Mouse (Mus musculus) stomach, embryonic 14.5 days (tissue): ENCODE data around the gene Zfp423. TPM values are rescaled to one million over a fixed set of nuclear protein-coding genes. Genes with fewer than 3 reads are reported as not detected.

Source experiments
- ATAC-seq: fragments of 200-750 bp; cut with Nextera tagmentation; 2 replicates; pipeline ENCODE4 v1.8.0; 2017; ENCODE audit warnings: low read depth, moderate TSS enrichment; ENCODE audit not compliant: insufficient number of reproducible peaks, insufficient read depth, low FRiP score
- H3K27ac ChIP-seq: fragments of 300-500 bp; sonication (generic); 2 replicates; pipeline ENCODE4 v1.5.1; 2014; ENCODE audit warnings: mild to moderate bottlenecking, low read length, moderate library complexity, mixed read lengths
- H3K27me3 ChIP-seq: fragments of 300-500 bp; sonication (generic); 2 replicates; pipeline ENCODE4 v1.6.1; 2014; ENCODE audit warnings: low read length, control low read depth, mixed read lengths; ENCODE audit not compliant: control insufficient read depth, insufficient read depth
- H3K36me3 ChIP-seq: fragments of 300-500 bp; sonication (generic); 2 replicates; pipeline ENCODE4 v1.6.1; 2014; ENCODE audit warnings: mild to moderate bottlenecking, control low read depth, low read length, moderate library complexity, mixed read lengths; ENCODE audit not compliant: control insufficient read depth, insufficient read depth
- H3K4me1 ChIP-seq: fragments of 300-500 bp; sonication (generic); 2 replicates; pipeline ENCODE4 v1.6.1; 2014; ENCODE audit warnings: low read length, control low read depth, mixed read lengths; ENCODE audit not compliant: control insufficient read depth, insufficient read depth
- H3K4me2 ChIP-seq: fragments of 300-500 bp; sonication (generic); replicated peaks from 2 replicates; pipeline ENCODE4 v1.6.1; 2014; ENCODE audit warnings: low read depth, low read length, control low read depth
- H3K4me3 ChIP-seq: fragments of 300-500 bp; sonication (generic); 2 replicates; pipeline ENCODE4 v1.5.1; 2014; ENCODE audit warnings: low read depth, low read length, control low read depth
- H3K9ac ChIP-seq: fragments of 300-500 bp; sonication (generic); replicated peaks from 2 replicates; pipeline ENCODE4 v1.6.1; 2014; ENCODE audit warnings: low read depth, mild to moderate bottlenecking, control low read depth, low read length, moderate library complexity, mixed read lengths
- H3K9me3 ChIP-seq: fragments of 300-500 bp; sonication (generic); 2 replicates; pipeline ENCODE4 v1.6.1; 2016; ENCODE audit warnings: low read depth, low read length, control low read depth; ENCODE audit not compliant: control insufficient read depth
- WGBS: fragments of 180-500 bp; shearing (Covaris S2); extraction: QIAGEN DNeasy Blood & Tissue Kit; methylation state at CpG from one replicate; pipeline ENCODE4 v1.1.7; 2014; 5-methylcytosine and 5-hydroxymethylcytosine counted together
- polyA plus RNA-seq: library from polyadenylated mRNA; unstranded; fragments of >200 nt; fragmentation: Nextera tagmentation; extraction: Ambion mirVana; gene quantifications from 2 replicates; pipeline ENCODE4 v1.2.1, GENCODE M21; 2014

The Zfp423 gene
- polyA plus RNA-seq, 1 experiment from 2014 or later: 13.6 TPM

DNA sequence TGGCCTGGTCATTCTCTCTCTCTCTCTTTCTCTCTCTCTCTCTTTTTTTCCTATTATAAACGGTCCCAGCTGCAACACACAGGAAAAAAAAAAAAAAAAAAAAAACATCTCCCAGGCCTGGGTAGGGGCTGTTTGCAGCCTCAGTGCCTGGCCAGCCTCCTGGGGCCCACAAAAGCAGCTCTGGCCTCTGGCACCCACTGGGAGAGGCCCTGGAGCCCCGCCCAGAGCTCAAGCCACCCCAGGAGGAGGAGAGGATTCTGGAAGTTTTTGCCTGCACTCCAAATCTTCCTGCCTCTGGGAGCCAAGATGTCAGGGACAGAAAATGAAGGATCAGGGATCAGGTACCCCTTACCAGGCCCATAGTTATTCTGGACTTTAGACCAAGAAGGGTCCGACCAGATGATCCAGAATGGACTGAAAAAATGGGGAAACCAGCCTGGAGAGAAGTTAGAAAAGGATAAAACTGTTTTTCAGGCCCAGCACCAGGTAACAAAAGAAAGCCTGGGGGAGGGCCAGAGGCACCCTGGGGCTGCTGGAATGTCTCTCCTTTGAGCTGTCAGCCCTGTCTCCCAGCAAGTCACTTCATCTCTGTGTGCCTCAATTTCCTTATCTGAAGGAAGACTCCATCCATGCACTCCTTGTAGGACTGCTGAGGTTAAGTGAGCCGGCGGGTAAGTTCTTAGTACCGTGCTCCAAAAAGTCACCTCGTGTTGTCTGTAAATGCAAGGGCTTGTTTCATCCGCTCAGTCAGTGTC lies 8.6 kb upstream of the Zfp423 start:
- H3K4me2 ChIP-seq: no peak overlapping the region
- H3K4me1 ChIP-seq: peaks cover 3% of the 10 kb centered on the region; the same call in 1 of the 2 replicates
- H3K9me3 ChIP-seq: no peaks in the 10 kb centered on the region
- 53% methylated on average over 8 of the region's 8 CpGs for WGBS
- no peak for ATAC-seq
- H3K9ac ChIP-seq: no peak overlapping the region; the same call in 1 of the 2 replicates
- H3K4me3 ChIP-seq: no peak overlapping the region
- H3K36me3 ChIP-seq: no peaks in the 10 kb centered on the region
- no peak overlapping the region for H3K27ac ChIP-seq
- no peaks in the 10 kb centered on the region for H3K27me3 ChIP-seq

GRCm38 (mm10) chr8:87967057-87967820 lies 7.8 kb upstream of the Zfp423 start:
- H3K36me3 ChIP-seq: no peaks in the 10 kb centered on the region
- H3K9ac ChIP-seq: no peak overlapping the region; the same call in 1 of the 2 replicates
- H3K27ac ChIP-seq: 0 out of 2 replicates have a peak overlapping the region, but pooled peaks have one; percentile 23
- H3K9me3 ChIP-seq: no peaks in the 10 kb centered on the region
- H3K27me3 ChIP-seq: no peaks in the 10 kb centered on the region
- no peak overlapping the region for H3K4me3 ChIP-seq
- ATAC-seq: no peak
- H3K4me1 ChIP-seq: peaks cover 3% of the 10 kb centered on the region; the same call in 1 of the 2 replicates
- 59% methylated on average over 2 of the region's 2 CpGs for WGBS
- no peak overlapping the region for H3K4me2 ChIP-seq

DNA sequence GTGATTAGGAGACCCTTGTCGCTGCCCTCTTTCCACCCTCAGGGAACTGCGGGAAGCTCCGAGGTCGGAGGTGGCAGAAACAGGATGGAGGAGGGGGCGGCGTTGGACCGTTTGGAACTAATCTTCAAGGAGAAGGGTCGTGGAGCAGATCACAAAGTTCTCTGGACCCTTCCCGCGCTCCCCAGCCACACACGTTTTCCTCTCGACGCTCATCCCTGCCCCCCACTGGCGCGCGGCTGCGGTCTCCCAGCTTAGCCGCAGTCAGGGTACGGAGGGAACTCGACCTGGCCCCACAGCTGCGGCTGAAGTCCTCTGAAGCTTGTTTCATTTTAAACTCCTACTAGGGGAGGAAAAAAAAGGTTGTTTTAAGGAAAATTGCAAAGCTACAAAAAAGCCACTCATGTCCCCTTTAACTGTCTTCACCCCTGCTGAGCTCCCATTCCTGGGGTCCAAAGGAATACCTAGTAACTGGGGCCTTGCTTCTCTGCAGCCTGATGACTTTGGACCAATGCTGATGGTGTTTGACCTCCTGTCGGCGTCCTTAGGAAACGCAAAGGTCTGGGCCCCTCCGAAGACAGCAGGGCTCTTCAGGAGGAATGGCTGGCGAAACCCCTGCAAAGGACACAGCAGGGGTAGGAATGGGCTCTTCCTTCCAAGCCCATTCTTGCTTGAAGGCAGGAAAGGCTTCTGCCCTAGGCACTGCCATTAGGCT lies 3.3 kb upstream of the Zfp423 start:
- 0 out of 2 replicates have a peak, but pooled peaks cover 7% of the 10 kb centered on the region for H3K27me3 ChIP-seq
- H3K9ac ChIP-seq: no peak overlapping the region
- peak overlapping the region; percentile 83 for H3K4me2 ChIP-seq
- no peaks in the 10 kb centered on the region for H3K9me3 ChIP-seq
- ATAC-seq: no peak
- no peak overlapping the region for H3K27ac ChIP-seq
- H3K4me1 ChIP-seq: peaks cover 17% of the 10 kb centered on the region
- WGBS: 7% methylated on average over 26 of the region's 26 CpGs
- H3K36me3 ChIP-seq: no peaks in the 10 kb centered on the region
- peak overlapping the region; percentile 81 for H3K4me3 ChIP-seq

DNA sequence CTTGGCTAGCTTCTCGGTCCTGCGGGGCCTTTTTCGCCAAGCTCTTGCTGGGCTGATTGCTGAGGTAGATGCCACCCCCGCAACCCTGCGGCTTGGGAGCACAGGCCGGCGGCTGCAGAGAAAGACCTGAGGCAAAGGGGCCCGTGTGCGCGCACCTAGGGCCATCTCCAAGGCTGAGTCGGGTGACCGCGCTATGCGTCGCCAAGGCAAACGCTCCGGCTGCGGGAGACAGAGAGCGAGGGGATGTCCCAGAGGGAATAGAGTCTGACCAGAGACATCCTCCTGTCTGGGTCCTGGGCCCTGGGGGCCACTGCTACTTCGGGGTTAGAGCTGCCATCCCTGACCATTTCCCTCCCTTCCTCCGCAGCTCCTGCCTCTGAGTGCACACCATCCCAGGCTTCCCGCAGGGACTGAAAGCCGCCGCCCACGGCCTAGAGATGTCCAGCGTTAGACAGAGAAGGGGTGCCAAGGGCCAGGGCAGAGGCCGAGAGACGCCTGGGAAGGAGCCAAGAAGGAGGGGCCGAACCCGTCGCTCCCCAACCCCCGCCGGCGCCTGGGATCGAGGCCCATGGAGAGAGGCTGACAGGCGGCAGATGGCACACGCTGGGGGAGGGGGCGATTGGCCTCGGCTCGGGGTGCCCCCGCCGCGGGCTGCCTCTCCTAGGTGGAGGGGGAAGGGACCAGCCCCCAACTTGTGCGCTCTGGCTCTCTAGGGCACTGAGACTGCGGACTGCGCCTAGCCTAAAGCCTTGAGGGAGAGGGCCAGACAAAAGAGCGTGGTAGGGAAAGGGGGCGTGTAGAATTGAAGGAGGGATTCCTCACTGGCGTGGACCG lies 2.5 kb upstream of the Zfp423 start:
- no peaks in the 10 kb centered on the region for H3K9me3 ChIP-seq
- no peak for ATAC-seq
- H3K36me3 ChIP-seq: no peaks in the 10 kb centered on the region
- H3K9ac ChIP-seq: no peak overlapping the region; the same call in 1 of the 2 replicates
- H3K27ac ChIP-seq: no peak overlapping the region
- 0 out of 2 replicates have a peak, but pooled peaks cover 7% of the 10 kb centered on the region for H3K27me3 ChIP-seq
- peak overlapping the region; percentile 81 for H3K4me3 ChIP-seq
- H3K4me2 ChIP-seq: peak overlapping the region; percentile 83
- peaks cover 21% of the 10 kb centered on the region for H3K4me1 ChIP-seq
- WGBS: under 1% methylated on average over 50 of the region's 50 CpGs

- H3K27me3 ChIP-seq: 0 out of 2 replicates have a peak, but pooled peaks cover 7% of the 10 kb centered on the region
- peak overlapping the region; percentile 83 for H3K4me2 ChIP-seq
- H3K27ac ChIP-seq: no peak overlapping the region
- H3K36me3 ChIP-seq: no peaks in the 10 kb centered on the region
- ATAC-seq: no peak
- H3K4me1 ChIP-seq: peaks cover 21% of the 10 kb centered on the region
- no peak overlapping the region for H3K9ac ChIP-seq
- 1% methylated on average over 20 of the region's 20 CpGs for WGBS
- H3K9me3 ChIP-seq: no peaks in the 10 kb centered on the region
- peak overlapping the region; percentile 81 for H3K4me3 ChIP-seq
Observed at GRCm38 (mm10) chr8:87961108-87961507, 1.7 kb upstream of the Zfp423 start.

DNA sequence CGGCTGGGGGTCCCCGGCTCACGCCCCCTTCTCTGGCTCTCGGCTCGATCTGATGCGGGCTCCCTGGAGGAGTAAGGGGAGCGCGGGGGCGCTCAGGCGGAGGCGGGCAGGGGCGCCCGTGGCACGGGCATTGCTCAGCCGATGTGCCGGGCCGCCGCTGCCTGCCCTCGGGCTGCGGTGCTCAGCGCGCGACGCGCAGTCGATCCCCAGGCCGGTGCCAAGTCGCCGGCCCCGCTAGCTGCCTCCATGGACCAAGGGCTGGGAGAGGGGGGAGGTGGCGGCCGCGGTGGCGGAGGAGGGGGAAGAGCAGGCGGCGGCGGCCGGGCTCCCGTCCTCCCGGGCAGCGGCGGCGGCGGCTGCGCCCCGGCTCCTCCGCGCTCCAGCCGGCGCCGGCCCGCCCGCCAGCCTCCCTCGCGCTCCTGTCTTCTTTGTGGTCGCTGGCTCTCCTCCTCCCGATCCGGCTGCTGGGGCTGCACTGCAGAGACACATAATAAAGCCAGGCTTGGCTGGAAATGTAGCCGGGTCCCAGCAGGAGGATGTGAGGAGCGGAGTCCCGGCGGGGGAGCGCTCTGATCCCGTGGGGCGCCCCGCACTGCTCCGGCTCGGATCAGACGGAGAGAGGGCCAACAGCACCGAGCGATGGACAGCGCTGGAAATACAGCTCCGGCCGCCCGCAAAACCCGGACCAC lies 810 bp upstream of the Zfp423 start:
- Histone ChIP-seq H3K36me3 (no peaks in the 10 kb centered on the region), H3K9me3 (no peaks in the 10 kb centered on the region), H3K27ac (peak overlapping the region; percentile 99), H3K9ac (peak overlapping the region; percentile 96), H3K4me3 (peak overlapping the region; percentile 81), H3K4me2 (peak overlapping the region; percentile 83), H3K4me1 (peaks cover 22% of the 10 kb centered on the region), H3K27me3 (0 out of 2 replicates have a peak, but pooled peaks cover 7% of the 10 kb centered on the region)
- peak; percentile 69 for ATAC-seq
- under 1% methylated on average over 65 of the region's 76 CpGs for WGBS

- peak overlapping the region; percentile 99 for H3K27ac ChIP-seq
- peak overlapping the region; percentile 83 for H3K4me2 ChIP-seq
- peak overlapping the region; percentile 81 for H3K4me3 ChIP-seq
- H3K4me1 ChIP-seq: peaks cover 34% of the 10 kb centered on the region
- H3K27me3 ChIP-seq: 0 out of 2 replicates have a peak, but pooled peaks cover 7% of the 10 kb centered on the region
- no peaks in the 10 kb centered on the region for H3K9me3 ChIP-seq
- peak; percentile 60 for ATAC-seq
- no peaks in the 10 kb centered on the region for H3K36me3 ChIP-seq
- H3K9ac ChIP-seq: peak overlapping the region; percentile 96
- WGBS: under 1% methylated on average over 71 of the region's 115 CpGs
Observed at GRCm38 (mm10) chr8:87958451-87959319, 710 bp downstream of the Zfp423 start.
